Mouse (Mus musculus) limb, embryonic 12.5 days (tissue): ENCODE measurements at regions not wholly inside any gene's neighbourhood (a gene's known extent, or its start where the extent isn't known, plus 50 kb on each side); places are given as distances from the start of the nearest gene placed in this dataset.

Experiments
- ATAC-seq: fragments of 200-750 bp; cut with Nextera tagmentation; 2 replicates; pipeline ENCODE4 v1.8.0; 2017; ENCODE audit warnings: low read depth, moderate TSS enrichment; ENCODE audit not compliant: insufficient number of reproducible peaks, insufficient read depth, low FRiP score, low TSS enrichment
- H3K27ac ChIP-seq: fragments of 300-500 bp; sonication (generic); 2 replicates; pipeline ENCODE4 v1.5.1; 2016; ENCODE audit warnings: mild to moderate bottlenecking, moderate library complexity
- H3K27me3 ChIP-seq: fragments of 300-500 bp; sonication (generic); 2 replicates; pipeline ENCODE4 v1.6.1; 2016; ENCODE audit warnings: mild to moderate bottlenecking, moderate library complexity
- H3K36me3 ChIP-seq: fragments of 300-500 bp; sonication (generic); 2 replicates; pipeline ENCODE4 v1.6.1; 2016; ENCODE audit warnings: mild to moderate bottlenecking, moderate library complexity
- H3K4me1 ChIP-seq: fragments of 300-500 bp; sonication (generic); replicated peaks from 2 replicates; pipeline ENCODE4 v1.6.1; 2016
- H3K4me2 ChIP-seq: fragments of 300-500 bp; sonication (generic); 2 replicates; pipeline ENCODE4 v1.6.1; 2016; ENCODE audit warnings: mild to moderate bottlenecking, moderate library complexity
- H3K4me3 ChIP-seq: fragments of 300-500 bp; sonication (generic); replicated peaks from 2 replicates; pipeline ENCODE4 v1.5.1; 2016; ENCODE audit warnings: mild to moderate bottlenecking
- H3K9ac ChIP-seq: fragments of 300-500 bp; sonication (generic); replicated peaks from 2 replicates; pipeline ENCODE4 v1.6.1; 2016; ENCODE audit warnings: mild to moderate bottlenecking, moderate library complexity
- H3K9me3 ChIP-seq: fragments of 300-500 bp; sonication (generic); 2 replicates; pipeline ENCODE4 v1.6.1; 2016; ENCODE audit warnings: mild to moderate bottlenecking, moderate library complexity
- WGBS: fragments of 180-500 bp; shearing (Covaris S2); methylation state at CpG from one replicate; pipeline ENCODE4 v1.1.7; 2016; 5-methylcytosine and 5-hydroxymethylcytosine counted together

DNA sequence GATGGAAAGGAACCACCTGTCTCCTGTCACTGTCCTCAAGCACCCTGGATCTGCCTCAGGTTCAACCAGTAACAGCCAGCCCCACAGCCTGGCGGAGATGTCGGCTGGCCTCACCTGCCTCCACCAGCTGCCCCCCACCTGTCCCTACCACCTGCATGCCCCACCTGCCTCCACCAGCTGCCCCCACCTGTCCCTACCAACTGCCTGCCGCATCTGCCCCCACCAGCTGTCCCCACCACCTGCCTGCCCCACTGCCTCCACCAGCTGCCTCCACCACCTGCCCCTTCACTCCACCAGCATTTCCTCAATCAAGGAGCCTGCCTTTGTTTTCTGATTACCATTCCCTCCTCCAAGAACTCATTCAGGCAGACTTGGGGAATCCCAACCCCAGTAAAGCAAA is 68.9 kb upstream of the Smyd2 start:
- no peak overlapping the region for H3K9ac ChIP-seq
- no peak overlapping the region for H3K4me3 ChIP-seq
- peaks cover 22% of the 10 kb centered on the region; the same call in 1 of the 2 replicates for H3K27me3 ChIP-seq
- H3K4me1 ChIP-seq = peaks cover 32% of the 10 kb centered on the region
- H3K4me2 ChIP-seq = no peak overlapping the region
- ATAC-seq = no peak
- WGBS = 50% methylated on average over 3 of the region's 3 CpGs
- no peak overlapping the region for H3K27ac ChIP-seq
- H3K36me3 ChIP-seq = no peaks in the 10 kb centered on the region
- no peaks in the 10 kb centered on the region for H3K9me3 ChIP-seq

DNA sequence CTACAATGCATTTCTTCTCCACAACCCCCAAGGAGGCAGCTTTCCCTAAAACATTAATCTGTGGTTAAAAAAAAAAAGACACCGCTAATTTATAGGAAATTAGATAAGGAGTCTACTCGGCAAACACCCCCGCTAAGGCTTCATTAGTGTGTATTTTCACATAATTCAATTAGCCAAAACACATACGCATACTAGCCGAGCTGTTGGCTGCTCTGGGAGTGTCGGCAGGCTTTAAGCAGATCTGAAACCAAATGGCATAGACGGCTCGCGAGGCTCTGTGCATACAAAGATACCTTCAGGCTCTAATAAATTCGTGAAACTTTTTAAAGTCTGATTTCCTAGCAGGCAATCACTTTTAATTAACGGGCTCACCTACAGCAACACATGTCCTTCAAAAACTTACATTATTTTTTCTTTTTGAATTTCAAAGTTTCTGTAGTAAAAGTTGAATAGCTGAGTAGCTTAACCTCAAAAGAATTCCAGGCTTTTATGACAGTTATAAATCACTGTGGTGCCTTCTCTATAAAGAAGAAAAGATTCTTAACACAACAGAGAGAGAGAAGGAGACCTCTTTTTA is 68.0 kb upstream of the Smyd2 start:
- Histone ChIP-seq H3K4me3 (no peak overlapping the region), H3K4me2 (peak overlapping the region; percentile 30), H3K36me3 (no peaks in the 10 kb centered on the region), H3K27ac (no peak overlapping the region), H3K9ac (no peak overlapping the region), H3K27me3 (peaks cover 22% of the 10 kb centered on the region; the same call in 1 of the 2 replicates), H3K4me1 (peaks cover 32% of the 10 kb centered on the region), H3K9me3 (no peaks in the 10 kb centered on the region)
- no peak for ATAC-seq
- WGBS = 5% methylated on average over 11 of the region's 11 CpGs

DNA sequence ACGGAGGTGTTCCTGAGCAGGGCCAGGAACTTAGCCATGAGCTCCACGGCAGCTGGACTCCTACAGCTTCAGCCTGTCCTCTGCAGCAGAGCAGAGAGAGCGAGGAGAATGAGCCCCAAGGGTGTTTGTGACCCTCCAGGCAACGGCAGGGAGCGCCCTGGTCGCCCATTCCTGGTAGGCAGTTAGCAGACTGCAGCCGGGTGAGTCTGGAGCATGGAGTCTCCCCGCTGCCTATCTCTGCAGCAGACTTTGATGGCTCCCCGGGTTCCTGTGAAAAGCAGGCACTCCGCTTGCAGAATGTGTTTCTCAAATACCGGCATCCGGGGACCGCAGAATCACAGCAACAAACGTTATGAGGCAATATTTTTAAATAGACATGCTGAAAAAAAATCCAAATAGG is 67.2 kb upstream of the Smyd2 start:
- H3K27ac ChIP-seq = no peak overlapping the region
- H3K9ac ChIP-seq = no peak overlapping the region
- H3K4me3 ChIP-seq = peak overlapping the region; percentile 16; the same call in 1 of the 2 replicates
- H3K27me3 ChIP-seq = peaks cover 22% of the 10 kb centered on the region; the same call in 1 of the 2 replicates
- H3K4me1 ChIP-seq = peaks cover 25% of the 10 kb centered on the region
- no peaks in the 10 kb centered on the region for H3K9me3 ChIP-seq
- H3K4me2 ChIP-seq = peak overlapping the region; percentile 52
- no peak for ATAC-seq
- WGBS = 4% methylated on average over 14 of the region's 14 CpGs
- H3K36me3 ChIP-seq = no peaks in the 10 kb centered on the region

DNA sequence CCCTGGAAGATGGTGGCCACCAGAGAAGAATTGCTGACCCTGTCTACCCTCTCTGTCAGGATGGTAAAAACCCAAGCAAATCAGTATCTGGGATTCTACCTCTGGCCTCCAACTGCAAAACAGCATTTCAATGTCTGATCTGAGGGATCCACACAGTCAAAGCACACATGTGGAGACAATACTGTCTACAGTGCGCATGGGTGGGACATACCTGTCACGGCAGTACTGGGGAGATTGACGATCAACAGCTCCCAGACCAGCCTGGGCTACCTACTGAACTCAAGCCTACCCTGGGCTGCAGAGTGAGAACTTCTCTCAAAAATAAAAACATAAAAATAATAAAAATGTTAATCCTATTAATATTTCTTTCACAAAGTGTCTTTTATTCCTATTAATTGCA is 66.7 kb upstream of the Smyd2 start:
- Histone ChIP-seq H3K9me3 (no peaks in the 10 kb centered on the region), H3K36me3 (no peaks in the 10 kb centered on the region), H3K4me1 (peaks cover 19% of the 10 kb centered on the region), H3K27ac (no peak overlapping the region), H3K4me2 (peak overlapping the region; percentile 52; the same call in 1 of the 2 replicates), H3K4me3 (no peak overlapping the region), H3K27me3 (peaks cover 22% of the 10 kb centered on the region; the same call in 1 of the 2 replicates), H3K9ac (no peak overlapping the region)
- 75% methylated on average over 3 of the region's 3 CpGs for WGBS
- ATAC-seq = no peak

GRCm38 (mm10) chr1:189985516-189986205 is 63.5 kb upstream of the Smyd2 start:
- Histone ChIP-seq H3K36me3 (no peaks in the 10 kb centered on the region), H3K4me1 (peaks cover 9% of the 10 kb centered on the region), H3K9ac (no peak overlapping the region), H3K4me3 (no peak overlapping the region), H3K27me3 (peaks cover 13% of the 10 kb centered on the region; the same call in 1 of the 2 replicates), H3K4me2 (no peak overlapping the region), H3K27ac (no peak overlapping the region), H3K9me3 (no peaks in the 10 kb centered on the region)
- ATAC-seq = no peak
- WGBS = 65% methylated on average over 11 of the region's 11 CpGs

DNA sequence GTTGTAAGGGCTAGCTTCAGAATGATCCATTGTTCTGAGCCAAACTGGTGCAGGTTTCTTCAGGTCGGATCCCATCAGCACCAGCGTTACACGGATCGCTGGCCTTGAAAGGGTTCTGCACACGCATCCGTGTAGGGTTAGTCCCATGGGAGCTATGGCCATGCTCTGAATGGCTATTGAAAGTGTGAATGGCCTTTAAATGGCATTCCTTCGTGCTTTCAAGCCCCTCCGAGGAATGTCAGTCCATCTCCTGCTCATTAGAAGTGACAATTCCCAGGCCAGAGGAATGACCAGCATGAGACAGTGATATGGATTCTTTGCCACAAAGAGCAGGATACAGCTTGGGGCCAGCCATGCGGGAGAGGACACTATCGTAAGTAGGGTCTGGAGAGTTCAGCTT is 56.1 kb upstream of the Smyd2 start:
- Histone ChIP-seq H3K4me1 (no peaks in the 10 kb centered on the region), H3K4me3 (no peak overlapping the region), H3K27ac (no peak overlapping the region), H3K27me3 (no peaks in the 10 kb centered on the region), H3K9ac (no peak overlapping the region), H3K4me2 (no peak overlapping the region), H3K9me3 (no peaks in the 10 kb centered on the region), H3K36me3 (no peaks in the 10 kb centered on the region)
- no peak for ATAC-seq
- WGBS = 84% methylated on average over 10 of the region's 10 CpGs

GRCm38 (mm10) chr1:189975660-189976059 is 53.5 kb upstream of the Smyd2 start:
- ATAC-seq = no peak
- no peak overlapping the region for H3K9ac ChIP-seq
- 82% methylated on average over 9 of the region's 9 CpGs for WGBS
- peaks cover 4% of the 10 kb centered on the region; the same call in 1 of the 2 replicates for H3K4me1 ChIP-seq
- no peak overlapping the region for H3K27ac ChIP-seq
- H3K4me3 ChIP-seq = no peak overlapping the region
- H3K36me3 ChIP-seq = no peaks in the 10 kb centered on the region
- H3K9me3 ChIP-seq = no peaks in the 10 kb centered on the region
- H3K27me3 ChIP-seq = no peaks in the 10 kb centered on the region
- H3K4me2 ChIP-seq = no peak overlapping the region

GRCm38 (mm10) chr1:189972790-189973406 is 50.7 kb upstream of the Smyd2 start:
- no peaks in the 10 kb centered on the region for H3K9me3 ChIP-seq
- no peaks in the 10 kb centered on the region for H3K27me3 ChIP-seq
- no peaks in the 10 kb centered on the region for H3K36me3 ChIP-seq
- peak overlapping the region; percentile 40 for H3K4me2 ChIP-seq
- peaks cover 4% of the 10 kb centered on the region; the same call in 1 of the 2 replicates for H3K4me1 ChIP-seq
- ATAC-seq = peak; percentile 69; the same call in 1 of the 2 replicates
- no peak overlapping the region for H3K27ac ChIP-seq
- no peak overlapping the region; the same call in 1 of the 2 replicates for H3K4me3 ChIP-seq
- H3K9ac ChIP-seq = no peak overlapping the region
- 16% methylated on average over 13 of the region's 13 CpGs for WGBS
